Mouse (Mus musculus) testis, adult 10 weeks (tissue): ENCODE measurements around the gene Gm11569. TPM values are rescaled to one million over a fixed set of nuclear protein-coding genes. Genes with fewer than 3 reads are reported as not detected.

Experiments used
- polyA plus RNA-seq: library from polyadenylated mRNA; stranded (reverse); fragments of 350-450 nt; fragmentation: Illumina TruSeq; extraction: RNeasy Lipid Tissue Mini Kit (QIAGEN cat#74804); gene quantifications from one replicate; pipeline ENCODE4 v1.2.3, GENCODE M21; 2014; ENCODE audit warnings: low read depth, low replicate concordance

Gene Gm11569
- polyA plus RNA-seq, result not detected

DNA sequence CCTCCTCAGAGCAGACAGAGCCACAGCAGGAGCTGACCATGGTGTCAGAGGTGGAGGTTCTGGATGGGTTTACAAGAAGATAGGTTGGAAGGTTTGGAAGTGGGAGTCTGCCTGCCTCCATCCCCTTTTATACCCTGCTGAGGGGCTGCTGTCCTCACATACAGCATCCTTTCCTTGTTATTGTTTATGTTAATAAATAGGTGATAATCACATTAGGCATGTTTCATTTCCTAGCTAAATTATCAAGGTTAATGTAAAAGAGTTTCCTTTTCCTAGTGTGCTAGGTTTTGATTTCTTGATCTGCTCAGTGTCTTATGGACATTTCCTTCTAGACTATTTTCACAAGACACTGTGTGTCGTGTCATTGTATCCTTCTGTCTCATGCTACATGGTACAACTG, at the start of gene Gm11569:
Gene Gm11569, minus strand, starts transcription at position 101 of the 400 bp plus-strand sequence.

DNA sequence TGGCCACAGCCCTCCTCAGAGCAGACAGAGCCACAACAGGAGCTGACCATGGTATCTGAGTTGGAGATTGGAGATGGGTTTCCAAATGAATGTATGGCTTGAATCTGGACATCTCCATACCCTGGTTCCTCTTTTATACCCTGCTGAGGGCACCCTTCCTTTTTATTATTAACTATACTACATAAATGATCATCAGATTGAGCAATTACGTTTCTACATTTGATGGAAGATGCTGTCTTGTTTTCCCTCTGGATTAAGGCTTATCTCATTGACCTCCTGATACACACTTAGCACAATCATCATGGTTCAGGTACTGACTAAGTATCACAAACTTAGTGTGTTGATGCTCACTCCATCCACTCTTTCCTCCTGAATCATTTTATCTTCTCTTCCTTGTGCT, 39.2 kb upstream of the Gm11569 start, which contains the start of gene 2300003K06Rik:
Gene 2300003K06Rik, minus strand, starts transcription at position 101 of the 400 bp plus-strand sequence.

DNA sequence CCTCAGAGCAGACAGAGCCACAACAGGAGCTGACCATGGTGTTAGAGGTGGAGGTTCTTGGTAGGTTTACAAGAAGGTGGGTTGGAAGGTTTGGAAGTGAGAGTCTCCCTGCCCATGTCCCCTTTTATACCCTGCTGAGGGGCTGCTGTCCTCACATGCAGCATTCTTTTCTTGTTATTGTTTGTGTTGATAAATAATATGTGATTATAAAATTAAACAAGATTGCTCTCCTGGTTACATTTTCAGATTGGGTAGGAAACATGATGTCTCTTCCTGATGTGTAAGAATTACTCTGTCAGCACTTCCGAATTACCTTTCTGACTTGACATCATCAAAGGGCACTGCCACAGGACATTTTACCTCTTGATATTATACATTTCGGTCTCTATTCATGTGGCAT, 16.8 kb upstream of the Gm11569 start, which contains the start of gene Gm11564:
Gene Gm11564, minus strand, starts transcription at position 101 of the 400 bp plus-strand sequence.

DNA sequence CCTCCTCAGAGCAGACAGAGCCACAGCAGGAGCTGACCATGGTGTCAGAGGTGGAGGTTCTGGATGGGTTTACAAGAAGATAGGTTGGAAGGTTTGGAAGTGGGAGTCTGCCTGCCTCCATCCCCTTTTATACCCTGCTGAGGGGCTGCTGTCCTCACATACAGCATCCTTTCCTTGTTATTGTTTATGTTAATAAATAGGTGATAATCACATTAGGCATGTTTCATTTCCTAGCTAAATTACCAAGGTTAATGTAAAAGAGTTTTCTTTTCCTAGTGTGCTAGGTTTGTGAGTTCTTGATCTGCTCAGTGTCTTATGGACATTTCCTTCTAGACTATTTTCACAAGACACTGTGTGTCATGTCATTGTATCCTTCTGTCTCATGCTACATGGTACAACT, 11.1 kb upstream of the Gm11569 start, which contains the start of gene Krtap4-13:
Gene Krtap4-13, minus strand, starts transcription at position 101 of the 400 bp plus-strand sequence.

DNA sequence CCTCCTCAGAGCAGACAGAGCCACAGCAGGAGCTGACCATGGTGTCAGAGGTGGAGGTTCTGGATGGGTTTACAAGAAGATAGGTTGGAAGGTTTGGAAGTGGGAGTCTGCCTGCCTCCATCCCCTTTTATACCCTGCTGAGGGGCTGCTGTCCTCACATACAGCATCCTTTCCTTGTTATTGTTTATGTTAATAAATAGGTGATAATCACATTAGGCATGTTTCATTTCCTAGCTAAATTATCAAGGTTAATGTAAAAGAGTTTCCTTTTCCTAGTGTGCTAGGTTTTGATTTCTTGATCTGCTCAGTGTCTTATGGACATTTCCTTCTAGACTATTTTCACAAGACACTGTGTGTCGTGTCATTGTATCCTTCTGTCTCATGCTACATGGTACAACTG, 5.6 kb upstream of the Gm11569 start, which contains the start of gene Gm11554:
Gene Gm11554, minus strand, starts transcription at position 101 of the 400 bp plus-strand sequence.

DNA sequence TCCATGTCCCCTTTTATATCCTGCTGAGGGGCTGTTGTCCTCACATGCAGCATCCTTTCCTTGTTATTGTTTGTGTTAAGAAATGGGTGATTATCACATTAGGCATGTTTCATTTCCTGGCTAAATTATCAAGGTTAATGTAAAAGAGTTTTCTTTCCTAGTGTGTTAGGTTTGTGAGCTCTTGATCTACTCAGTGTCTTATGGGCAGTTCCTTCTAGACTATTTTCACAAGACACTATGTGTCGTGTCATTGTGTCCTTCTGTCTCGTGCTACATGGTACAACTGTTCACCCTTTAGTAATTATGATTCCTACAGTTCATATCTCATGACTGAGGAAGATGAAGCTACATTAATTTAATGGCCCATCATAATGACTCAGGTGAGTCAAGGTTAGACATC, 5.4 kb downstream of the Gm11569 start, which contains the start of gene Gm11596:
Gene Gm11596, minus strand, starts transcription at position 101 of the 400 bp plus-strand sequence.

DNA sequence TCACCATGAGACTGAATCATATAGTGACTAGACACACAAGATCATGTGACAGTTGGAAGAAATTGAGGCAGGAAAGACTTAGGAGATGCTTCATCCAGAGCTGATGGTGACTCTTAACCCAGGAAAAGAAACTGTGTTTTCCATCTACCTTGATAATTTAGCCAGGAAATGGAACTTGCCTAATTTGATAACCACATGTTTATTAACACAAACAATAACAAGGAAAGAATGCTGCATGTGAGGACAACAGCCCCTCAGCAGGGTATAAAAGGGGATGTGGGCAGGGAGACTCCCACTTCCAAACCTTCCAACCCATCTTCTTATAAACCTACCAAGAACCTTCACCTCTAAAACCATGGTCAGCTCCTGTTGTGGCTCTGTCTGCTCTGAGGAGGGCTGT, 13.8 kb downstream of the Gm11569 start, which contains the start of gene Krtap4-9:
Gene Krtap4-9, plus strand, starts transcription at position 301 of the 400 bp plus-strand sequence.

DNA sequence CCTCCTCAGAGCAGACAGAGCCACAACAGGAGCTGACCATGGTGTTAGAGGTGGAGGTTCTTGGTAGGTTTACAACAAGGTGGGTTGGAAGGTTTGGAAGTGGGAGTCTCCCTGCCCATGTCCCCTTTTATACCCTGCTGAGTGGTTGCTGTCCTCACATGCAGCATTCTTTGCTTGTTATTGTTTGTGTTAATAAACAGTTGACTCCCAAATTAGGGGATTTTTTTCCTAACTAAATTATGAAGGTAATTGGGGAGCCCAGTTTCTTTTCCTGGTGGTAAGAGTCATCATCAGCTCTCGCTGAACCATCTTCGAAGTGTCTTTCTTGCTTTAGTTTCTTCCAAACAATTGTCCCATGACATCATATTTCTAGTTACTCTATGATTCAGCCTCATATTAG, 18.1 kb downstream of the Gm11569 start, which contains the start of gene Krtap4-8:
Gene Krtap4-8, minus strand, starts transcription at position 101 of the 400 bp plus-strand sequence.

DNA sequence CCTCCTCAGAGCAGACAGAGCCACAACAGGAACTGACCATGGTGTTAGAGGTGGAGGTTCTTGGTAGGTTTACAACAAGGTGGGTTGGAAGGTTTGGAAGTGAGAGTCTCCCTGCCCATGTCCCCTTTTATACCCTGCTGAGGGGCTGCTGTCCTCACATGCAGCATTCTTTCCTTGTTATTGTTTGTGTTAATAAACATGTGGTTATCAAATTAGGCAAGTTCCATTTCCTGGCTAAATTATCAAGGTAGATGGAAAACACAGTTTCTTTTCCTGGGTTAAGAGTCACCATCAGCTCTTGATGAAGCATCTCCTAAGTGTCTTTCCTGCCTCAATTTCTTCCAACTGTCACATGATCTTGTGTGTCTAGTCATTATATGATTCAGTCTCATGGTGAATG, 25.9 kb downstream of the Gm11569 start, which contains the start of gene Gm11595:
Gene Gm11595, minus strand, starts transcription at position 101 of the 400 bp plus-strand sequence.

Other genes starting within 250 kb of the Gm11569 start
- not detected for gene Krtap3-3, start 248.1 kb downstream of the Gm11569 start, polyA plus RNA-seq
- gene Krtap3-2, start 242.1 kb downstream of the Gm11569 start, polyA plus RNA-seq, result not detected
- gene Gm11939, start 239.5 kb downstream of the Gm11569 start, polyA plus RNA-seq, result not detected
- not detected for gene Krtap3-1, start 232.3 kb downstream of the Gm11569 start, polyA plus RNA-seq
- gene Krtap1-5, start 217.9 kb downstream of the Gm11569 start, polyA plus RNA-seq, result not detected
- not detected for gene Krtap1-4, start 215.3 kb downstream of the Gm11569 start, polyA plus RNA-seq
- gene Krtap1-3, start 207.6 kb downstream of the Gm11569 start, polyA plus RNA-seq, result not detected
- not detected for gene Krtap9-3, start 200.8 kb downstream of the Gm11569 start, polyA plus RNA-seq
- not detected for gene Gm11938, start 195.6 kb downstream of the Gm11569 start, polyA plus RNA-seq
- not detected for gene Gm11937, start 188.7 kb downstream of the Gm11569 start, polyA plus RNA-seq
- not detected for gene Krtap2-4, start 184.1 kb downstream of the Gm11569 start, polyA plus RNA-seq
- gene Gm11562, start 178.5 kb downstream of the Gm11569 start, polyA plus RNA-seq, result not detected
- not detected for gene Krtap4-1, start 170.7 kb downstream of the Gm11569 start, polyA plus RNA-seq
- not detected for gene Krtap4-2, start 163.8 kb downstream of the Gm11569 start, polyA plus RNA-seq
- gene Krtap4-7, start 154.8 kb downstream of the Gm11569 start, polyA plus RNA-seq, result not detected
- gene Gm11555, start 148.7 kb downstream of the Gm11569 start, polyA plus RNA-seq, result not detected
- not detected for gene Gm11563, start 140.0 kb downstream of the Gm11569 start, polyA plus RNA-seq
- not detected for gene Krtap4-6, start 133.0 kb downstream of the Gm11569 start, polyA plus RNA-seq
- gene Gm14190, start 108.2 kb downstream of the Gm11569 start, polyA plus RNA-seq, result not detected
- gene Gm14180, start 64.6 kb downstream of the Gm11569 start, polyA plus RNA-seq, result not detected
- not detected for gene Gm11595, start 26.0 kb downstream of the Gm11569 start, polyA plus RNA-seq
- not detected for gene Krtap4-8, start 18.2 kb downstream of the Gm11569 start, polyA plus RNA-seq
- not detected for gene Krtap4-9, start 13.7 kb downstream of the Gm11569 start, polyA plus RNA-seq
- gene Gm11596, start 5.5 kb downstream of the Gm11569 start, polyA plus RNA-seq, result not detected
- not detected for gene Gm11554, start 5.5 kb upstream of the Gm11569 start, polyA plus RNA-seq
- gene Krtap4-13, start 11.0 kb upstream of the Gm11569 start, polyA plus RNA-seq, result not detected
- not detected for gene Gm11564, start 16.7 kb upstream of the Gm11569 start, polyA plus RNA-seq
- not detected for gene 2300003K06Rik, start 39.1 kb upstream of the Gm11569 start, polyA plus RNA-seq
- not detected for gene Krtap4-16, start 52.7 kb upstream of the Gm11569 start, polyA plus RNA-seq
- gene Gm11568, start 59.0 kb upstream of the Gm11569 start, polyA plus RNA-seq, result not detected
- not detected for gene Gm11559, start 65.5 kb upstream of the Gm11569 start, polyA plus RNA-seq
- not detected for gene Krtap9-1, start 74.5 kb upstream of the Gm11569 start, polyA plus RNA-seq
- not detected for gene Gm11567, start 80.3 kb upstream of the Gm11569 start, polyA plus RNA-seq
- gene Krtap31-1, start 109.0 kb upstream of the Gm11569 start, polyA plus RNA-seq, result not detected
- gene Gm11565, start 115.8 kb upstream of the Gm11569 start, polyA plus RNA-seq, result 0.49 TPM
- gene Krtap31-2, start 137.4 kb upstream of the Gm11569 start, polyA plus RNA-seq, result not detected
- gene Krtap9-5, start 149.5 kb upstream of the Gm11569 start, polyA plus RNA-seq, result not detected
- gene Krtap29-1, start 180.1 kb upstream of the Gm11569 start, polyA plus RNA-seq, result not detected
- not detected for gene Krtap16-1, start 187.7 kb upstream of the Gm11569 start, polyA plus RNA-seq
- gene Krtap17-1, start 195.1 kb upstream of the Gm11569 start, polyA plus RNA-seq, result not detected
- gene Krt33a, start 217.3 kb upstream of the Gm11569 start, polyA plus RNA-seq, result not detected
- not detected for gene Krt33b, start 230.9 kb upstream of the Gm11569 start, polyA plus RNA-seq
- not detected for gene Krt34, start 242.6 kb upstream of the Gm11569 start, polyA plus RNA-seq